Mouse (Mus musculus): ENCODE data around the gene Nob1. TPM values are rescaled to one million over a fixed set of nuclear protein-coding genes. Genes with fewer than 3 reads are reported as not detected.

Gene Nob1
- polyA plus RNA-seq, 1 experiment from 2014 or later = 72.9 TPM

DNA sequence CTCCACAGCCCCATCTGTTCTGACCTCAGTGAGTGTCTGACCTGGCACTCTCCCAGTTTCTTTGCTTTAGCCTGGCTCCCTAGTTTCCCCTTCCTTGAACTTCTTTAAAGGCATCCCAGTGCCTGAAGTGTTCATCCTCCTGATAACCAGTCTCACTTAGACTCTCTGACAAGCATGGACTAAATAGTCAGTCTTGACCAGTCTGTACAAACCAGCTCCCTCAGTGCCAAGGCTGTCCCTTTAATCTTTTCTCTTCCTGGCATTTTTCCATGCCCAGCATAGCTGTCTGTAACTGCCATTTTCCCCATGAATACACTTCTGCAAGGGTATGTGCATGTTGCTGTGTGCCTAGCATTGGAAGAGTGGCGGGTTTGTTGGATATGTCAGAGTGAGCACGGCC lies 39.8 kb downstream of the Nob1 start:
- H3K27ac ChIP-seq (ENCODE audit: low read length) = no peak overlapping the region
- 75% methylated on average over 2 of the region's 2 CpGs for WGBS
- no peak overlapping the region for H3K4me3 ChIP-seq (ENCODE audit: low read length)
- H3K9ac ChIP-seq (ENCODE audit: low read length) = no peak overlapping the region
- no peak overlapping the region for H3K4me2 ChIP-seq (ENCODE audit: low read depth, low read length)
- no peaks in the 10 kb centered on the region for H3K27me3 ChIP-seq (ENCODE audit: control insufficient read depth, insufficient read depth, low read depth, low read length)
- no peaks in the 10 kb centered on the region for H3K9me3 ChIP-seq (ENCODE audit: control insufficient read depth, low read length)
- ATAC-seq (ENCODE audit: low read depth) = no peak
- peaks cover 6% of the 10 kb centered on the region; the same call in 1 of the 2 replicates for H3K36me3 ChIP-seq (ENCODE audit: control insufficient read depth, insufficient read depth, low read length)
- peaks cover 6% of the 10 kb centered on the region for H3K4me1 ChIP-seq (replicated peaks; ENCODE audit: control insufficient read depth, insufficient read depth, low read length)

DNA sequence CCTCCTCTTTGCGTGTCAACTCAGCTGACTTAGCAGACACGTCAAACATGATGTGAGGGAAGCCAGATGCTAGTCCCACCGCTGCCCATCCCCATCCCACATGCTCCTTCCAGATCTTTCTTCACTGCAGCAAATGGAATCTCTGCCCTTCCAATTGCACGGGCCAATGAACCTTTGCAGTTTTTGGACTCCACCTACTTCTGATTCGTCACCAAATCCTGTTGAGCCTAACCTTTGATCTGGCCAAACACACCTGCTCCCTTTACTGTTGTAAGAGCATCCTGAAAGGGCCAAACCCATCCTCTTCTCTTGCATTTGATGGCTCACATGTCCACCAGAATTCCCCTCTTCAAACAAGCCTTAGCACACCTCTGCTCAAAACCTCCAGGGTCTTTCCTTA lies 40.2 kb downstream of the Nob1 start:
- Histone ChIP-seq H3K27me3 (ENCODE audit: control insufficient read depth, insufficient read depth, low read depth, low read length) (no peaks in the 10 kb centered on the region), H3K4me3 (ENCODE audit: low read length) (no peak overlapping the region), H3K9ac (ENCODE audit: low read length) (no peak overlapping the region), H3K27ac (ENCODE audit: low read length) (no peak overlapping the region), H3K4me1 (replicated peaks; ENCODE audit: control insufficient read depth, insufficient read depth, low read length) (peaks cover 3% of the 10 kb centered on the region), H3K9me3 (ENCODE audit: control insufficient read depth, low read length) (no peaks in the 10 kb centered on the region), H3K4me2 (ENCODE audit: low read depth, low read length) (no peak overlapping the region), H3K36me3 (ENCODE audit: control insufficient read depth, insufficient read depth, low read length) (peaks cover 7% of the 10 kb centered on the region; the same call in 1 of the 2 replicates)
- no peak for ATAC-seq (ENCODE audit: low read depth)
- WGBS = 39% methylated on average over 5 of the region's 5 CpGs

DNA sequence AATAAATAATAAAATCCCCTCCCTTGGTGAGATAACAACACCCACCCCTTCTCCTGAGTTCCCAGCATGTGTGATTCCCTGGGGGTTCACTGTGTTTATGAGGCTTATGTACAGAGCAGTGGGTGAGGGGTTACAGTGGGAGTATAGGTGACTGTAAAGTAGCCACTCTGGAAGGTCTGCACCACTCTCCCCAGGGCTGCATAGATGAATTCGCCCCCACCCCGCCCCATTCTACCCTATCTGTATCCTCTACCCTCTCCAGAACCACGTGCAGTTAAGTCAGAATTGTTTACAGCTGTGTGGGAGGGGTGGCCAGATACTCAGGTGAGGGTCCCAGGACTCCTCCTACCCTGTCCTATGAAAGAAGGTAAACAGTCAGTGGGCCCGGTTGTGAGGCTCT lies 42.0 kb downstream of the Nob1 start:
- Histone ChIP-seq H3K27ac (ENCODE audit: low read length) (no peak overlapping the region), H3K9me3 (ENCODE audit: control insufficient read depth, low read length) (no peaks in the 10 kb centered on the region), H3K36me3 (ENCODE audit: control insufficient read depth, insufficient read depth, low read length) (peaks cover 12% of the 10 kb centered on the region), H3K9ac (ENCODE audit: low read length) (no peak overlapping the region), H3K4me1 (replicated peaks; ENCODE audit: control insufficient read depth, insufficient read depth, low read length) (no peaks in the 10 kb centered on the region), H3K27me3 (ENCODE audit: control insufficient read depth, insufficient read depth, low read depth, low read length) (no peaks in the 10 kb centered on the region), H3K4me3 (ENCODE audit: low read length) (no peak overlapping the region), H3K4me2 (ENCODE audit: low read depth, low read length) (no peak overlapping the region)
- no peak for ATAC-seq (ENCODE audit: low read depth)
- 61% methylated on average over 4 of the region's 4 CpGs for WGBS

DNA sequence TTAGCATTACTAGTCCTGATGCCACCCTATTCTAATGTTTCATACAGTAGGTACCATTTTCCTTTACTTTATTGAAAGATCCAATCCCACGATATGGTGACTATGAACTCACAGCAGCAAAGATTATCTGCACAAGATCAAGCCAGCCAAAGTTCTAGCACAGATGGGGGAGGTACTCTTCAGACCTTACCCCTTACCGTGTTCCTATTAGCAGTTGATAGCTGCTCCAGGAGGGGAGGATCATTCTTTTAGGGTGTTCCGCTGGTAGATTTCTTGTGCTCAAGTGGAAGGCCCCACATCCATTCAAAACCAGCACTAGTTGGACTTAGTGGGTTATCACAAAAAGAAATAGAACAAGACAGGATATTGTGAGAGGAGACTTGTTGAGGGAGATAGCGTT lies 43.2 kb downstream of the Nob1 start:
- no peaks in the 10 kb centered on the region for H3K27me3 ChIP-seq (ENCODE audit: control insufficient read depth, insufficient read depth, low read depth, low read length)
- ATAC-seq (ENCODE audit: low read depth) = no peak
- H3K9me3 ChIP-seq (ENCODE audit: control insufficient read depth, low read length) = no peaks in the 10 kb centered on the region
- H3K27ac ChIP-seq (ENCODE audit: low read length) = no peak overlapping the region
- no peaks in the 10 kb centered on the region for H3K4me1 ChIP-seq (replicated peaks; ENCODE audit: control insufficient read depth, insufficient read depth, low read length)
- WGBS = 91% methylated on average over 4 of the region's 4 CpGs
- no peak overlapping the region for H3K9ac ChIP-seq (ENCODE audit: low read length)
- no peak overlapping the region for H3K4me2 ChIP-seq (ENCODE audit: low read depth, low read length)
- peaks cover 12% of the 10 kb centered on the region for H3K36me3 ChIP-seq (ENCODE audit: control insufficient read depth, insufficient read depth, low read length)
- no peak overlapping the region for H3K4me3 ChIP-seq (ENCODE audit: low read length)

DNA sequence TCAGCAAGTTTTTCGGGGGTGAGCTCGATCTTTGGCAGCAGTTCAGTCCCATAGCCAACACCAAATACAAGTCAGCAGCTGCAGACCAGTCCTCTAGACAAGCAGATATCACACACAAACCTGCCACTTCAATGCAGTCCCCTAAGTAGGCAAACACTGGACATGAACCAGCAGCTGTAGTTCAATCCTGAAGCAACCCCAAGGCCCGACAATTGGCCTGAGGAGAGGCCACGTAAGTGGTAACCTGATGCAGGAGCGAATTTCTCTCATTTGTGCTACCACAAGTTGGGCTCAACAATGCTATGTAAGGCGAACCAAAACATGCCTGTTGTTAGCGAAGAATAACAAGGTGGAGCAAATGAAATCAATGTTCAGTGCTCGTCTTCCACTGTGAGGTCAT lies 44.1 kb downstream of the Nob1 start:
- no peaks in the 10 kb centered on the region for H3K27me3 ChIP-seq (ENCODE audit: control insufficient read depth, insufficient read depth, low read depth, low read length)
- H3K27ac ChIP-seq (ENCODE audit: low read length) = no peak overlapping the region
- ATAC-seq (ENCODE audit: low read depth) = no peak
- H3K4me2 ChIP-seq (ENCODE audit: low read depth, low read length) = no peak overlapping the region
- no peak overlapping the region for H3K4me3 ChIP-seq (ENCODE audit: low read length)
- no peaks in the 10 kb centered on the region for H3K4me1 ChIP-seq (replicated peaks; ENCODE audit: control insufficient read depth, insufficient read depth, low read length)
- H3K9me3 ChIP-seq (ENCODE audit: control insufficient read depth, low read length) = no peaks in the 10 kb centered on the region
- H3K36me3 ChIP-seq (ENCODE audit: control insufficient read depth, insufficient read depth, low read length) = peaks cover 12% of the 10 kb centered on the region
- H3K9ac ChIP-seq (ENCODE audit: low read length) = no peak overlapping the region
- WGBS = 80% methylated on average over 8 of the region's 8 CpGs

DNA sequence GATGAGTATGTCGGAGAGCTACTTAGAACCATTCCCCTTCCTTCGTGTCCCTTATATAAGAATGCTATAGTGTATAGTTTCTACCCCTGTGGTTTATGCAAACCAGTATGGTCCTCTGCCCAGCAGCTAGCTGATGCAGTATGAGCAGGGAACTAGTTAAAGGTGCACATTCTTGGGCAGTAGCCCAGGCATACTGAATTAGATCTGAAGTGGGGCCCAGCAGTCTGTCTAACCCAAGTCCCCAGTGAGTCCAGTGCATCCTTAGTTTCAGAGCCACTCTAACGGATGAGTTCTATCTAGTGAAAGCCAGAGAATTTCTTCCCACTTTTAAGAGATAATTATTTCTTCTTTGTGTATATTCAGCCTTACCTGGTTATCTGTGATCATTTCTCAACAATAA lies 47.5 kb downstream of the Nob1 start:
- Histone ChIP-seq H3K4me1 (replicated peaks; ENCODE audit: control insufficient read depth, insufficient read depth, low read length) (no peaks in the 10 kb centered on the region), H3K4me3 (ENCODE audit: low read length) (no peak overlapping the region), H3K27ac (ENCODE audit: low read length) (no peak overlapping the region), H3K9me3 (ENCODE audit: control insufficient read depth, low read length) (no peaks in the 10 kb centered on the region), H3K9ac (ENCODE audit: low read length) (no peak overlapping the region), H3K36me3 (ENCODE audit: control insufficient read depth, insufficient read depth, low read length) (peaks cover 15% of the 10 kb centered on the region), H3K4me2 (ENCODE audit: low read depth, low read length) (no peak overlapping the region), H3K27me3 (ENCODE audit: control insufficient read depth, insufficient read depth, low read depth, low read length) (no peaks in the 10 kb centered on the region)
- ATAC-seq (ENCODE audit: low read depth) = no peak
- 91% methylated on average over 3 of the region's 3 CpGs for whole genome bisulfite sequencing

DNA sequence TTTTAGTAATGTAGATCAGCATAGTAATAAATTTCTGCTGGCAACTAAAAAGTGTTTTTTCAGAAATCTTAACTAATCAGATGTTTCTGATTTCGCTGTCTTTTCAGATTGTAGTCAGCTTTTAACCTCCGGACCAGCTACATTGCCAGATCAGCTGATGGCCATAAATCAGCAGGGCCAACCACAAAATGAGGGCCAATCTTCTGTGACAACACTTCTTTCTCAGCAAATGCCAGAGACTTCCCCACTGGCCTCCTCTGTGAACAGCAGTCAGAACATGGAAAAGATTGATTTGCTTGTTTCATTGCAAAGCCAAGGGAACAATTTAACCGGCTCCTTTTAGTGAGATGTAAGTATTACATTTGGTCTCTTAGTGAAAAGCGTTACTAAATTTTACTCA lies 54.5 kb downstream of the Nob1 start:
- H3K4me3 ChIP-seq (ENCODE audit: low read length) = no peak overlapping the region
- no peak overlapping the region for H3K27ac ChIP-seq (ENCODE audit: low read length)
- no peak for ATAC-seq (ENCODE audit: low read depth)
- no peak overlapping the region for H3K4me2 ChIP-seq (ENCODE audit: low read depth, low read length)
- no peak overlapping the region for H3K9ac ChIP-seq (ENCODE audit: low read length)
- no peaks in the 10 kb centered on the region for H3K9me3 ChIP-seq (ENCODE audit: control insufficient read depth, low read length)
- H3K27me3 ChIP-seq (ENCODE audit: control insufficient read depth, insufficient read depth, low read depth, low read length) = no peaks in the 10 kb centered on the region
- no peaks in the 10 kb centered on the region for H3K4me1 ChIP-seq (replicated peaks; ENCODE audit: control insufficient read depth, insufficient read depth, low read length)
- peaks cover 43% of the 10 kb centered on the region for H3K36me3 ChIP-seq (ENCODE audit: control insufficient read depth, insufficient read depth, low read length)
- WGBS = 81% methylated on average over 4 of the region's 4 CpGs

Other genes with a start within 250 kb of the Nob1 start
- gene Nfat5, start 131.6 kb downstream of the Nob1 start, polyA plus RNA-seq (2015; fragmentation: Nextera tagmentation; extraction: Ambion mirVana) = 11.1 and 13.3 TPM in 2 replicates
- gene Nqo1, start 21.8 kb downstream of the Nob1 start, polyA plus RNA-seq (2015; fragmentation: Nextera tagmentation; extraction: Ambion mirVana) = 14.5 and 15.3 TPM in 2 replicates
- 60.5 and 64.6 TPM in 2 replicates for gene Wwp2, start 11.3 kb upstream of the Nob1 start, polyA plus RNA-seq (2015; fragmentation: Nextera tagmentation; extraction: Ambion mirVana)
- 232 TPM in 2 replicates for gene Psmd7, start 163.4 kb upstream of the Nob1 start, polyA plus RNA-seq (2015; fragmentation: Nextera tagmentation; extraction: Ambion mirVana)

Measured in lung, embryonic 16.5 days (tissue).